Mouse (Mus musculus): ENCODE data around the gene Rbpjl. TPM values are rescaled to one million over a fixed set of nuclear protein-coding genes. Genes with fewer than 3 reads are reported as not detected.

Gene Rbpjl
- total RNA-seq, 2 experiments from 2014 or later = not detected

GRCm38 (mm10) chr2:164460745-164461551 is 58.0 kb downstream of the Rbpjl start, which contains the start of gene Gm20458:
Gene Gm20458, plus strand, starts transcription at chr2:164460967.
- intact Hi-C loops (cut with DNase I) = loop anchor here (2.0 kb wide), 1 partner anchor 58 kb away; no protein-coding TSS in a partner anchor
- DNase-seq = peak; percentile 94 to 95

Small RNAs within 50 kb of the gene (microRNA-seq; reads per million reads assigned to microRNA genes)
- 0 reads per million in 2 experiments for gene Mir7678

Other genes starting within 250 kb of the Rbpjl start
- gene Kcns1, start 232.0 kb upstream of the Rbpjl start, total RNA-seq (2021) = not detected
- gene Wfdc5, start 220.4 kb upstream of the Rbpjl start, total RNA-seq (2021) = not detected
- gene Wfdc12, start 212.5 kb upstream of the Rbpjl start, total RNA-seq (2021) = not detected
- gene Wfdc15a, start 203.0 kb upstream of the Rbpjl start, total RNA-seq (2021) = not detected
- not detected for gene Wfdc15b, start 181.5 kb upstream of the Rbpjl start, total RNA-seq (2021)
- gene Svs2, start 164.7 kb upstream of the Rbpjl start, total RNA-seq (2021) = not detected
- not detected for gene Svs3b, start 146.5 kb upstream of the Rbpjl start, total RNA-seq (2021)
- gene Svs4, start 124.7 kb upstream of the Rbpjl start, total RNA-seq (2021) = not detected
- gene Svs3a, start 113.9 kb upstream of the Rbpjl start, total RNA-seq (2021) = not detected
- not detected for gene Svs6, start 86.4 kb upstream of the Rbpjl start, total RNA-seq (2021)
- gene Svs5, start 70.4 kb upstream of the Rbpjl start, total RNA-seq (2021) = not detected
- gene Slpi, start 14.0 kb upstream of the Rbpjl start, total RNA-seq (2021) = 1 to 10 TPM; 1.4 to 3.6 TPM
- gene Matn4, start 2.0 kb downstream of the Rbpjl start, total RNA-seq (2021) = 1 to 10 TPM; 1.2 to 1.5 TPM
- gene Sdc4, start 40.7 kb downstream of the Rbpjl start, total RNA-seq (2021) = 10 to 100 TPM; 20.0 to 27.0 TPM
- gene Sys1, start 53.8 kb downstream of the Rbpjl start, total RNA-seq (2021) = 10 to 100 TPM; 21.2 to 21.9 TPM
- gene Gm20458, start 57.8 kb downstream of the Rbpjl start, total RNA-seq (2021) = 1 to 10 TPM; 3.0 to 5.3 TPM
- not detected for gene Trp53tg5, start 70.6 kb downstream of the Rbpjl start, total RNA-seq (2021)
- gene Dbndd2, start 83.0 kb downstream of the Rbpjl start, total RNA-seq (2021) = 10 to 100 TPM; 17.9 to 19.0 TPM
- gene Pigt, start 94.4 kb downstream of the Rbpjl start, total RNA-seq (2021) = 10 to 100 TPM; 43.1 to 45.9 TPM
- 10 to 100 TPM in 1 of 2 experiments, not detected in 1; 14.8 TPM for gene Wfdc2, start 159.3 kb downstream of the Rbpjl start, total RNA-seq (2021)
- gene Spint3, start 170.3 kb downstream of the Rbpjl start, total RNA-seq (2021) = not detected
- under 1 TPM; 0.29 to 0.48 TPM for gene Wfdc6a, start 182.3 kb downstream of the Rbpjl start, total RNA-seq (2021)
- not detected for gene Eppin, start 190.5 kb downstream of the Rbpjl start, total RNA-seq (2021)
- not detected for gene Wfdc6b, start 210.4 kb downstream of the Rbpjl start, total RNA-seq (2021)
- not detected for gene Wfdc8, start 210.5 kb downstream of the Rbpjl start, total RNA-seq (2021)
- not detected for gene Wfdc16, start 235.7 kb downstream of the Rbpjl start, total RNA-seq (2021)

Measured in heart, postnatal 14 days (tissue).